Mouse (Mus musculus) stomach, embryonic 14.5 days (tissue): ENCODE measurements around the gene Trp53i11. TPM values are rescaled to one million over a fixed set of nuclear protein-coding genes. Genes with fewer than 3 reads are reported as not detected.

Source experiments
- ATAC-seq: fragments of 200-750 bp; cut with Nextera tagmentation; 2 replicates; pipeline ENCODE4 v1.8.0; 2017; ENCODE audit warnings: low read depth, moderate TSS enrichment; ENCODE audit not compliant: insufficient number of reproducible peaks, insufficient read depth, low FRiP score
- H3K27ac ChIP-seq: fragments of 300-500 bp; sonication (generic); 2 replicates; pipeline ENCODE4 v1.5.1; 2014; ENCODE audit warnings: mild to moderate bottlenecking, low read length, moderate library complexity, mixed read lengths
- H3K27me3 ChIP-seq: fragments of 300-500 bp; sonication (generic); 2 replicates; pipeline ENCODE4 v1.6.1; 2014; ENCODE audit warnings: low read length, control low read depth, mixed read lengths; ENCODE audit not compliant: control insufficient read depth, insufficient read depth
- H3K36me3 ChIP-seq: fragments of 300-500 bp; sonication (generic); 2 replicates; pipeline ENCODE4 v1.6.1; 2014; ENCODE audit warnings: mild to moderate bottlenecking, control low read depth, low read length, moderate library complexity, mixed read lengths; ENCODE audit not compliant: control insufficient read depth, insufficient read depth
- H3K4me1 ChIP-seq: fragments of 300-500 bp; sonication (generic); 2 replicates; pipeline ENCODE4 v1.6.1; 2014; ENCODE audit warnings: low read length, control low read depth, mixed read lengths; ENCODE audit not compliant: control insufficient read depth, insufficient read depth
- H3K4me2 ChIP-seq: fragments of 300-500 bp; sonication (generic); replicated peaks from 2 replicates; pipeline ENCODE4 v1.6.1; 2014; ENCODE audit warnings: low read depth, low read length, control low read depth
- H3K4me3 ChIP-seq: fragments of 300-500 bp; sonication (generic); 2 replicates; pipeline ENCODE4 v1.5.1; 2014; ENCODE audit warnings: low read depth, low read length, control low read depth
- H3K9ac ChIP-seq: fragments of 300-500 bp; sonication (generic); replicated peaks from 2 replicates; pipeline ENCODE4 v1.6.1; 2014; ENCODE audit warnings: low read depth, mild to moderate bottlenecking, control low read depth, low read length, moderate library complexity, mixed read lengths
- H3K9me3 ChIP-seq: fragments of 300-500 bp; sonication (generic); 2 replicates; pipeline ENCODE4 v1.6.1; 2016; ENCODE audit warnings: low read depth, low read length, control low read depth; ENCODE audit not compliant: control insufficient read depth
- WGBS: fragments of 180-500 bp; shearing (Covaris S2); extraction: QIAGEN DNeasy Blood & Tissue Kit; methylation state at CpG from one replicate; pipeline ENCODE4 v1.1.7; 2014; 5-methylcytosine and 5-hydroxymethylcytosine counted together
- polyA plus RNA-seq: library from polyadenylated mRNA; unstranded; fragments of >200 nt; fragmentation: Nextera tagmentation; extraction: Ambion mirVana; gene quantifications from 2 replicates; pipeline ENCODE4 v1.2.1, GENCODE M21; 2014

Gene Trp53i11
- polyA plus RNA-seq, 1 experiment from 2014 or later, result 56.6 TPM

DNA sequence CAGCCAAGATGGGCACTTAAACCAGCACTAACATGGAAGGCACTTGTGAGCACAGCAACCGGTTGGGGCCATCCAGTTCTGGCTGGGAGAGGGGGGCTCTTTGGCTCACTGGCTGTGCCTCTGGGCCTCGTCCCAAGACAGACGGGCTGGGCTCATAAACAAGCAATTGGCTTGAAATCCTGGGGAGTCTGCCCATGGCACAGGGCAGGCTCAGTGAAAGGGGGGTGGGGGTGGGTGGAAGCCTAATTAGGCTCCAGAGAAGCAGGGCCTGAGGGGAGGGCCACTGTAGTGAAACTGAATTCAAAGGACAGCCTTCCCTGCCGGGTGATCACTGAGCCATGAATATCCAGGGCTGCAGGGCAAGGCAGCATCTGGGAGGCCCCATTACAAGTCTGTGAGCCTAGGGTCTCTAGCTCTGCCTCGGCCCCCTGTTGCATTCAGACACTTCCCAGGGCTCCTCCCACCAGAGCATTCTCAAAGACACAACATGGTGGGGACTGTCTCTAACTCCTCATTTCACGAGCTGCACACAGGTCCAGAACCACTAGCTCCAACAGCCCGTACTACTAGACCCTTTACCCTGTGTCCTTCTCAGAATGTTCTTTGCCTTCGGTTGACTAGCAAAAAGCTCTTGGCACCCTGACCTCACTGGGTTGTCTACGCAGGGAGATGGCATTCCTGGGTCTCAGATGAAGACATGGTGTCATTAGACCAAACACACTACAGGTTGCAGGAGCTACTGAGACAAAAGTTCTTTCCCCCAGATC, 40.5 kb downstream of the Trp53i11 start:
- Histone ChIP-seq H3K27ac (peak overlapping the region; percentile 33; the same call in 1 of the 2 replicates), H3K4me2 (no peak overlapping the region), H3K4me1 (0 out of 2 replicates have a peak, but pooled peaks cover 5% of the 10 kb centered on the region), H3K9me3 (no peaks in the 10 kb centered on the region), H3K36me3 (no peaks in the 10 kb centered on the region), H3K4me3 (no peak overlapping the region), H3K9ac (no peak overlapping the region), H3K27me3 (no peaks in the 10 kb centered on the region)
- ATAC-seq, result no peak
- WGBS, result 61% methylated on average over 9 of the region's 9 CpGs

DNA sequence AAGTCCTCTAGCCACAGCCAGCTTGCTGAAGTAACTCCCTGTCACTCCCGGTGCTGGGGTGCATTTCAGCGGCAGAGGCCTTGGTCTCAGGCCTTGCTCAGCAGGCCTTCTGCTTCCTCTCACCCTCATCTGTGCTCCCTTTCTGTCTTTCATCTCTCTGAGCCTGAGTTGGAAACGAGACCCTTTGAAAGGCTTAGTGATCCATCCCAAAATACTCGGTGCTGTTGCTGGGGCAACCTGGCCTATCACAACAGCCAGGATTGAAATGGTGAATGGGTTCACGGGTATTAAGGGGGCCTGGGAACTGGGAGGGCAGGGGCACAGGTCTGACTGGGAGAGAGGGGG, 41.1 kb downstream of the Trp53i11 start:
- H3K4me3 ChIP-seq, result no peak overlapping the region
- peak overlapping the region; percentile 33; the same call in 1 of the 2 replicates for H3K27ac ChIP-seq
- no peak for ATAC-seq
- WGBS, result 20% methylated on average over 5 of the region's 5 CpGs
- no peaks in the 10 kb centered on the region for H3K9me3 ChIP-seq
- 0 out of 2 replicates have a peak, but pooled peaks cover 5% of the 10 kb centered on the region for H3K4me1 ChIP-seq
- H3K4me2 ChIP-seq, result no peak overlapping the region
- no peak overlapping the region for H3K9ac ChIP-seq
- H3K27me3 ChIP-seq, result no peaks in the 10 kb centered on the region
- H3K36me3 ChIP-seq, result no peaks in the 10 kb centered on the region

DNA sequence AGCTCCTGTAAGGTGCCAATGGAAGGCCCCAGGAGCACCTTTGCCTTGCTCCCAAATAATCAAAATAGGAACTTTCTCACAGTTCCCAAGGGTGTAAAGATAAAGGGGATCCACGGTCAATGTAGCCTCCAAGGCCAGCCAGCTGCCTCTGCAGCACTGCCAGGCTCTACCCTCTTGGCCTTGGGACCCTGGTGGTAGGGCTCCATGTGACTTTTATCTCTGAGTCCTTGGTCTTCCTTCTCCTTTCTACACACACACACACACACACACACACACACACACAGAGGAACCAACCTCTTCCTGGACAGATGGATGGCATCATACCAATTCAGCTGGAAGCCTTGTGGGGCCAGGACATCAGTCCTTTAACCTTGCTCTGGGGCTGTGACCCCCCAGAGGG, 44.8 kb downstream of the Trp53i11 start:
- no peak overlapping the region for H3K27ac ChIP-seq
- WGBS, result 58% methylated on average over 1 of the region's 1 CpGs
- no peak overlapping the region for H3K9ac ChIP-seq

GRCm38 (mm10) chr2:93237055-93237454, 49.7 kb downstream of the Trp53i11 start:
- Histone ChIP-seq H3K9ac (no peak overlapping the region), H3K36me3 (no peaks in the 10 kb centered on the region), H3K4me2 (no peak overlapping the region), H3K4me1 (no peaks in the 10 kb centered on the region), H3K27me3 (no peaks in the 10 kb centered on the region), H3K27ac (no peak overlapping the region), H3K4me3 (no peak overlapping the region), H3K9me3 (no peaks in the 10 kb centered on the region)
- ATAC-seq, result no peak
- 67% methylated on average over 1 of the region's 1 CpGs for WGBS

More for the DNA sequence above, 44.8 kb downstream of the Trp53i11 start:
- no peak overlapping the region for H3K4me3 ChIP-seq
- H3K4me2 ChIP-seq, result no peak overlapping the region
- H3K4me1 ChIP-seq, result 0 out of 2 replicates have a peak, but pooled peaks cover 3% of the 10 kb centered on the region
- no peaks in the 10 kb centered on the region for H3K27me3 ChIP-seq
- H3K9me3 ChIP-seq, result no peaks in the 10 kb centered on the region
- ATAC-seq, result no peak
- no peaks in the 10 kb centered on the region for H3K36me3 ChIP-seq

DNA sequence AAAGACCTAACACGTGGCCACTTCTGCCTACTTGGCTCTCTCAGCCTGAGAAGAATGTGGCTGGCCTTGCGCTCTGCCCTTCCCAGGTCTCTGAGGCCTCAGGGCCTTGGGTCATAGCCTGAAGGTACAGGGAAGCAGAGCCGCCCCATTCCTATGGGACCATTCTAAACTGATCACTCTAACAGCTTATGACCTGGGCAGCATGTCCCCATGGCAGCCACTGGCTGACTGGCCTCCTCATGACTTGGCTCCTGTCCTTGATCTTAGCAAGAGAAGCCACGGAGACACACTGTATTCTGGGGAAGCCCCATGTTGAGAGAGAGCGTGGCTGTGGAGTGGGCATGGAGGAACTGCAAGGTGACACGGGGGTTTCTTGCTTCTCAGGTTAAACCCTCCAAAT, 51.5 kb downstream of the Trp53i11 start:
- no peak overlapping the region for H3K4me2 ChIP-seq
- no peak for ATAC-seq
- H3K27me3 ChIP-seq, result no peaks in the 10 kb centered on the region
- no peaks in the 10 kb centered on the region for H3K36me3 ChIP-seq
- no peak overlapping the region for H3K4me3 ChIP-seq
- H3K4me1 ChIP-seq, result no peaks in the 10 kb centered on the region
- H3K9ac ChIP-seq, result no peak overlapping the region
- no peaks in the 10 kb centered on the region for H3K9me3 ChIP-seq
- H3K27ac ChIP-seq, result no peak overlapping the region
- WGBS, result 84% methylated on average over 6 of the region's 6 CpGs

DNA sequence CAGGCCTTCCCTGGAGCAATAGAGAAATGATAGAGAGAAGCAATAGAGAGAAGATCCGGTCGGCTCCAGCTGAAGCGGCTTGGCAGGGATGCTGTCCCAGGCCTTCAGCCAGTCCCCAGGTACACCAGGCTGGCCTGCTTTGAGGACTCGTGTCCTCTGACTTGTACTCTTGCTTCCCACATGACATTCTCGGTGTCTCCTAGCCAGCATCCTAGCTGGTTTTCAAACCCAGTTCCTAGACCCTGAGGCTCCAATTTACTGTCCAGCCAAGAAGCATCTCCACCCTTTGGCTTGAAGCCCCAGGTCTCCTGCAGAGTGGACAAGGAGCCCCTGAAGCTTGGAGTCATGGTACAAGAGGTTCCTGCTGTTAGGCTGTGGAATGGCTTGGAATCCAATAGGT, 54.8 kb downstream of the Trp53i11 start:
- Histone ChIP-seq H3K4me1 (no peaks in the 10 kb centered on the region), H3K4me3 (no peak overlapping the region), H3K36me3 (no peaks in the 10 kb centered on the region), H3K4me2 (no peak overlapping the region), H3K27ac (no peak overlapping the region), H3K9ac (no peak overlapping the region), H3K9me3 (no peaks in the 10 kb centered on the region), H3K27me3 (no peaks in the 10 kb centered on the region)
- ATAC-seq, result no peak
- WGBS, result 79% methylated on average over 5 of the region's 5 CpGs

DNA sequence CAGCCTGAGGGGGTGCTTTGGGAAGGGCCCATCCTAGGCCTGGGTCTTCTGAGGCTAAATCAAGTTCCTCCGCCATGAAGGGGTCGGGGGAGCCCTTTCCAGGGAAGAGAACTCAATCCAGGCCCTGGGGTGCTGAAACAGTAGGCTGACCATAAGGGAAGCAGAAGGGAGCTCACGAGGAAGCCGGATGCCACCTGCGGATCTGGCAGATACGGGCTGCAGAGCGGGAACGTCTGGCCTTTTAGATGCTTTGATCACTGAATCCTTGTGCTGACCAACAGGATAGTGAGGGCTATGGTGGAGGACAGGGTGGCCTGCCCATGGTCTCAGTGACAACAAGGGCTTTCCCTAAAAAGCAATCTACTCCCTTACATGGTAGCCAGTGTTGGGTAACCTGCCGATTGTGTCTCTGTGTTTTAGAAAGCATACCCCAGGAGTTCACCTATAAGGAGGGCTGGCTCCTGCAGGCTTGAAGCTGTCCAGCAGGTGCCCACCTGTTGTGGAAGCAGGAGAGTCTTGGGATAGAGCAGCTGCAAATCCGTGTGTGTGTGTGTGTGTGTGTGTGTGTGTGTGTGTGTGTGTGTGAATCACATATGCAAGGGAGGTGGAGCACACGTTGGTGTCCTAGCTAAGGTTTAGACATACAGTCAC, 56.2 kb downstream of the Trp53i11 start:
- WGBS, result 75% methylated on average over 11 of the region's 11 CpGs
- no peak overlapping the region for H3K4me3 ChIP-seq
- no peak overlapping the region for H3K4me2 ChIP-seq
- H3K9ac ChIP-seq, result no peak overlapping the region
- no peaks in the 10 kb centered on the region for H3K4me1 ChIP-seq
- H3K27me3 ChIP-seq, result no peaks in the 10 kb centered on the region
- no peaks in the 10 kb centered on the region for H3K36me3 ChIP-seq
- H3K27ac ChIP-seq, result no peak overlapping the region
- no peak for ATAC-seq
- no peaks in the 10 kb centered on the region for H3K9me3 ChIP-seq

- Histone ChIP-seq H3K4me1 (no peaks in the 10 kb centered on the region), H3K36me3 (no peaks in the 10 kb centered on the region), H3K27ac (no peak overlapping the region), H3K4me3 (no peak overlapping the region), H3K27me3 (no peaks in the 10 kb centered on the region), H3K4me2 (no peak overlapping the region), H3K9me3 (no peaks in the 10 kb centered on the region), H3K9ac (no peak overlapping the region)
- 78% methylated on average over 8 of the region's 8 CpGs for WGBS
- ATAC-seq, result no peak
Observed at GRCm38 (mm10) chr2:93244090-93244443, 56.7 kb downstream of the Trp53i11 start.
